Mouse (Mus musculus): Measurements from ENCODE around the gene Nupl1. TPM values are rescaled to one million over a fixed set of nuclear protein-coding genes. Genes with fewer than 3 reads are reported as not detected.
A peak's percentile ranks its signal among the peaks of the same experiment; 100 is the strongest.

Nupl1 gene
- total and polyA plus RNA-seq, 3 experiments: not detected

DNA sequence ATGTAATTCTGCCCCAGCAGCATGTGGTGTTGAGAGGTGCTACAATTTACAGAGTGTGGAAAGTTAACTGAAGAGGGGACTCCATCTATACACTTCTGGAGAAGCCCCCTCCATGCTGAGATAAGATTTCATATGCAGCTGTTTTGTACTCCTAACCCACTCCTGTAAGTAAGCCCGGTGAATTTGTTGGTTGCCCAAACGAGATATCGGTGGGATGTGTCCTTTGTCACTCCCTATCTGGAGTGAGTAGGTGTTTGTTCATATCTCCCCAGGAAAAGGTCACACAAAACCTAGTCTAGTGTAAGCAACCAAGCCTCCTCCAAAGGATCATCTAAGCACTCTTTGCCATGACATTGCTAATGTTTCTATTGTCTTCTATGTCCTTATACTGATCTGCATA is 2.2 kb upstream of the Nupl1 start:
- H3K9ac ChIP-seq (ENCODE audit: insufficient read depth, low read depth): no peak overlapping the region
- in situ Hi-C loops (cut with MboI; ENCODE audit: low pct_ligation_motif_present, low pct_unique_long_range_greater_than_20kb, low sequenced_read_pairs): loop anchor here (25.0 kb wide), 1 partner anchor 484 kb away; no protein-coding TSS in a partner anchor
- no peak for DNase-seq (ENCODE audit: extremely low read depth)

GRCm38 (mm10) chr14:60252004-60253000 is 1.1 kb upstream of the Nupl1 start:
- H3K4me2 ChIP-seq (ENCODE audit: insufficient read depth, low read depth, poor library complexity, severe bottlenecking): peak overlapping the region; percentile 98
- H3K9ac ChIP-seq (ENCODE audit: insufficient read depth, low read depth): peak overlapping the region; percentile 94
- peak; percentile 56 for DNase-seq (ENCODE audit: extremely low read depth)
- H3K4me3 ChIP-seq (replicated peaks in 1 of 3; ENCODE audit: low read depth in 2 of 3, low read length in 2 of 3, poor library complexity in 1 of 3): peak overlapping the region; percentile 98 to 99 (median 98)
- H3K9me3 ChIP-seq (replicated peaks; ENCODE audit: low read length): no peaks in the 10 kb centered on the region
- peaks cover 0 to 7% of the 10 kb centered on the region in 2 experiments for H3K36me3 ChIP-seq (replicated peaks in 1 of 2; ENCODE audit: control insufficient read depth in 1 of 2, insufficient read depth in 1 of 2, low read length in 1 of 2)
- dilution Hi-C loops (cut with MboI; ENCODE audit: extremely low pct_ligation_motif_present, extremely low pct_unique_long_range_greater_than_20kb, low sequenced_read_pairs): no loop called here
- H3K79me2 ChIP-seq (replicated peaks; ENCODE audit: control insufficient read depth, extremely low read depth, insufficient read depth, poor library complexity, severe bottlenecking): peaks cover 31% of the 10 kb centered on the region
- H3K27me3 ChIP-seq (replicated peaks): no peaks in the 10 kb centered on the region
- H3K4me1 ChIP-seq (ENCODE audit: control insufficient read depth in 1 of 2, insufficient read depth in 2 of 2): peaks cover 11 to 22% of the 10 kb centered on the region in 2 experiments
- H3K27ac ChIP-seq (ENCODE audit: insufficient read depth, low read depth): peak overlapping the region; percentile 82
- in situ Hi-C loops (cut with MboI; ENCODE audit: low pct_ligation_motif_present, low pct_unique_long_range_greater_than_20kb, low sequenced_read_pairs): loop anchor here (25.0 kb wide), 1 partner anchor 485 kb away; no protein-coding TSS in a partner anchor
- TF ChIP-seq ETS1 (conservative IDR thresholded peaks at IDR 0.05; ENCODE audit: low read depth, low read length) (0 out of 2 replicates have a peak, but pooled peaks have one; percentile 19), MAX (IDR thresholded peaks at IDR 0.05; ENCODE audit: low read length) (peak; percentile 45; the same call in 1 of the 2 replicates), CTCF (conservative IDR thresholded peaks at IDR 0.05 in 1 of 2, IDR thresholded peaks at IDR 0.05 in 1 of 2; ENCODE audit: low read depth in 2 of 2, low read length in 2 of 2) (0 out of 4 replicates have a peak, but pooled peaks of 1 of the 2 experiments have one; percentile 6), KAT2A (IDR thresholded peaks at IDR 0.05; ENCODE audit: insufficient replicate concordance, low read length) (no peak), TCF12 (IDR thresholded peaks at IDR 0.05; ENCODE audit: low read depth, low read length) (no peak), HCFC1 (IDR thresholded peaks at IDR 0.05; ENCODE audit: low read depth, low read length) (no peak), JUND (conservative IDR thresholded peaks at IDR 0.05; ENCODE audit: low read depth, low read length) (0 out of 2 replicates have a peak, but pooled peaks have one; percentile 56), JUN (IDR thresholded peaks at IDR 0.05; ENCODE audit: insufficient read depth, low read depth, low read length) (peak; percentile 82), MEF2A (IDR thresholded peaks at IDR 0.05; ENCODE audit: borderline replicate concordance, low read depth, low read length) (peak; percentile 92), BHLHE40 (IDR thresholded peaks at IDR 0.05; ENCODE audit: low read depth, low read length) (peak; percentile 50), MYC (IDR thresholded peaks at IDR 0.05; ENCODE audit: low read depth, low read length) (no peak), GABPA (IDR thresholded peaks at IDR 0.05; ENCODE audit: insufficient replicate concordance, low read depth, low read length) (peak; percentile 60), CHD2 (IDR thresholded peaks at IDR 0.05; ENCODE audit: low read length) (0 out of 2 replicates have a peak, but pooled peaks have one; percentile 28), RCOR1 (conservative IDR thresholded peaks at IDR 0.05; ENCODE audit: low read depth, low read length) (no peak), SMC3 (IDR thresholded peaks at IDR 0.05; ENCODE audit: low read depth, low read length) (no peak)

More for the DNA sequence above, 2.2 kb upstream of the Nupl1 start:
- H3K27me3 ChIP-seq (replicated peaks): no peaks in the 10 kb centered on the region
- H3K27ac ChIP-seq (ENCODE audit: insufficient read depth, low read depth): no peak overlapping the region
- dilution Hi-C loops (cut with MboI; ENCODE audit: extremely low pct_ligation_motif_present, extremely low pct_unique_long_range_greater_than_20kb, low sequenced_read_pairs): no loop called here
- TF ChIP-seq ZC3H11A (IDR thresholded peaks at IDR 0.05; ENCODE audit: low read depth, low read length) (no peak), CHD2 (IDR thresholded peaks at IDR 0.05; ENCODE audit: low read length) (no peak), USF1 (IDR thresholded peaks at IDR 0.05; ENCODE audit: low read depth, low read length) (no peak), TBP (conservative IDR thresholded peaks at IDR 0.05; ENCODE audit: low read depth, low read length) (no peak), MEF2A (IDR thresholded peaks at IDR 0.05; ENCODE audit: borderline replicate concordance, low read depth, low read length) (no peak), MAZ (IDR thresholded peaks at IDR 0.05; ENCODE audit: low read depth, low read length) (no peak), HCFC1 (IDR thresholded peaks at IDR 0.05; ENCODE audit: low read depth, low read length) (no peak), MXI1 (IDR thresholded peaks at IDR 0.05; ENCODE audit: low read depth, low read length) (no peak), CTCF (conservative IDR thresholded peaks at IDR 0.05 in 1 of 2, IDR thresholded peaks at IDR 0.05 in 1 of 2; ENCODE audit: low read depth in 2 of 2, low read length in 2 of 2) (no peak), RCOR1 (conservative IDR thresholded peaks at IDR 0.05; ENCODE audit: low read depth, low read length) (no peak), POLR2A (IDR thresholded peaks at IDR 0.05; ENCODE audit: low read depth, low read length) (no peak), PAX5 (IDR thresholded peaks at IDR 0.05; ENCODE audit: low read length) (no peak), BHLHE40 (IDR thresholded peaks at IDR 0.05; ENCODE audit: low read depth, low read length) (no peak), MYC (IDR thresholded peaks at IDR 0.05; ENCODE audit: low read depth, low read length) (no peak), CHD1 (IDR thresholded peaks at IDR 0.05; ENCODE audit: low read depth, low read length) (no peak), ZNF384 (IDR thresholded peaks at IDR 0.05; ENCODE audit: low read depth, low read length) (no peak)
- H3K79me2 ChIP-seq (replicated peaks; ENCODE audit: control insufficient read depth, extremely low read depth, insufficient read depth, poor library complexity, severe bottlenecking): peaks cover 24% of the 10 kb centered on the region
- H3K36me3 ChIP-seq (replicated peaks in 1 of 2; ENCODE audit: control insufficient read depth in 1 of 2, insufficient read depth in 1 of 2, low read length in 1 of 2): peaks cover 0 to 2% of the 10 kb centered on the region in 2 experiments
- H3K4me2 ChIP-seq (ENCODE audit: insufficient read depth, low read depth, poor library complexity, severe bottlenecking): no peak overlapping the region
- no peak overlapping the region for H3K4me3 ChIP-seq (replicated peaks in 1 of 3; ENCODE audit: low read depth in 2 of 3, low read length in 2 of 3, poor library complexity in 1 of 3)
- H3K4me1 ChIP-seq (ENCODE audit: control insufficient read depth in 1 of 2, insufficient read depth in 2 of 2): peaks cover 6 to 16% of the 10 kb centered on the region in 2 experiments; a peak in 3 of 4 replicates
- H3K9me3 ChIP-seq (replicated peaks; ENCODE audit: low read length): no peaks in the 10 kb centered on the region
